Mouse (Mus musculus) midbrain, postnatal 0 days (tissue): ENCODE data around the gene Jam3. TPM values are rescaled to one million over a fixed set of nuclear protein-coding genes. Genes with fewer than 3 reads are reported as not detected.

Source experiments
- ATAC-seq: fragments of 200-750 bp; cut with Nextera tagmentation; 2 replicates; pipeline ENCODE4 v1.8.0; 2017; ENCODE audit warnings: moderate number of reproducible peaks, mild to moderate bottlenecking, moderate TSS enrichment, moderate library complexity; ENCODE audit not compliant: low FRiP score
- DNase-seq: peaks from one replicate; pipeline ENCODE4 v3.0.0-alpha.2; 2015; ENCODE audit warnings: low spot score
- H3K27ac ChIP-seq: fragments of 300-500 bp; sonication (generic); 2 replicates; pipeline ENCODE4 v1.5.1; 2014; ENCODE audit warnings: low read depth, mild to moderate bottlenecking, low read length, mixed read lengths
- H3K27me3 ChIP-seq: fragments of 300-500 bp; sonication (generic); 2 replicates; pipeline ENCODE4 v1.6.1; 2014; ENCODE audit warnings: low read length, control low read depth, mixed read lengths; ENCODE audit not compliant: insufficient read depth
- H3K36me3 ChIP-seq: fragments of 300-500 bp; sonication (generic); 2 replicates; pipeline ENCODE4 v1.6.1; 2014; ENCODE audit warnings: low read length, control low read depth, mixed read lengths; ENCODE audit not compliant: insufficient read depth
- H3K4me1 ChIP-seq: fragments of 300-500 bp; sonication (generic); 2 replicates; pipeline ENCODE4 v1.6.1; 2014; ENCODE audit warnings: mild to moderate bottlenecking, control low read depth, antibody characterized with exemption, low read length, mixed read lengths; ENCODE audit not compliant: insufficient read depth
- H3K4me2 ChIP-seq: fragments of 300-500 bp; sonication (generic); 2 replicates; pipeline ENCODE4 v1.6.1; 2014; ENCODE audit warnings: low read depth, mild to moderate bottlenecking, low read length, mixed read lengths; ENCODE audit not compliant: poor library complexity, severe bottlenecking
- H3K4me3 ChIP-seq: fragments of 300-500 bp; sonication (generic); 2 replicates; pipeline ENCODE4 v1.5.1; 2014; ENCODE audit warnings: low read depth, mild to moderate bottlenecking, low read length, moderate library complexity
- H3K9ac ChIP-seq: fragments of 300-500 bp; sonication (generic); replicated peaks from 2 replicates; pipeline ENCODE4 v1.6.1; 2014; ENCODE audit warnings: mild to moderate bottlenecking, low read length, moderate library complexity, mixed read lengths; ENCODE audit not compliant: poor library complexity, severe bottlenecking
- H3K9me3 ChIP-seq: fragments of 300-500 bp; sonication (generic); 2 replicates; pipeline ENCODE4 v1.6.1; 2016; ENCODE audit warnings: low read length, control low read depth
- CTCF ChIP-seq: IDR thresholded peaks from 2 replicates; pipeline ENCODE4 v1.5.1; 2016; ENCODE audit warnings: antibody characterized with exemption, mild to moderate bottlenecking
- WGBS: fragments of 180-500 bp; shearing (Covaris S2); extraction: QIAGEN DNeasy Blood & Tissue Kit; methylation state at CpG from one replicate; pipeline ENCODE4 v1.1.7; 2014; 5-methylcytosine and 5-hydroxymethylcytosine counted together
- polyA plus RNA-seq: library from polyadenylated mRNA; unstranded; fragments of >200 nt; fragmentation: Nextera tagmentation; extraction: Ambion mirVana; gene quantifications from 2 replicates; pipeline ENCODE4 v1.2.1, GENCODE M21; 2015
- total RNA-seq: library from RNA; depleted of rRNA; stranded (reverse); fragments of >200 nt; gene quantifications from 2 replicates; pipeline ENCODE4 v1.2.3, GENCODE M21; 2014

Jam3 gene
- total and polyA plus RNA-seq, 2 experiments from 2014 or later: 20.6 to 29.2 TPM

DNA sequence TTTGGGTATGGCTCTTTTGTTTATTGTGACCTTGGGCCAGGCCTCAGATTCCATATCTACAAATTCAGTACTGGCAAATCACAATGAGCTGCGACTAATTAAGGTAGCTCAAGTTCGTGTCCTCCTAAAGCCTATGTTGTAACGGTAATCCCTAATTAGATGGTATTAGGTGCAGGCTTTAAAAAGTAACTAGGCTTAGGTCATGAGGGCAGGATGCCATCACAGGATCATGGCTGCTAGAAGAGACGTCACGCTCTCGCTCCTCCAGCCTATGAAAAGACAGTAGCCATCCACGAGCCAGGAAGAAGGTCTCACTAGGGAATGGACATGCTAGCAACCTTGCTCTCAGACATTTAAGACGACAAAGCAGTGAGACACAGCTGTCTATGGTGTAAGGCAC, 7.3 kb downstream of the Jam3 start:
- Histone ChIP-seq H3K36me3 (no peaks in the 10 kb centered on the region), H3K9ac (no peak overlapping the region), H3K4me2 (no peak overlapping the region), H3K4me1 (peaks cover 5% of the 10 kb centered on the region; the same call in 1 of the 2 replicates), H3K27me3 (no peaks in the 10 kb centered on the region), H3K9me3 (no peaks in the 10 kb centered on the region), H3K4me3 (no peak overlapping the region), H3K27ac (no peak overlapping the region)
- no peak for ATAC-seq
- TF ChIP-seq CTCF: no peak
- 78% methylated on average over 8 of the region's 8 CpGs for WGBS
- DNase-seq: no peak

DNA sequence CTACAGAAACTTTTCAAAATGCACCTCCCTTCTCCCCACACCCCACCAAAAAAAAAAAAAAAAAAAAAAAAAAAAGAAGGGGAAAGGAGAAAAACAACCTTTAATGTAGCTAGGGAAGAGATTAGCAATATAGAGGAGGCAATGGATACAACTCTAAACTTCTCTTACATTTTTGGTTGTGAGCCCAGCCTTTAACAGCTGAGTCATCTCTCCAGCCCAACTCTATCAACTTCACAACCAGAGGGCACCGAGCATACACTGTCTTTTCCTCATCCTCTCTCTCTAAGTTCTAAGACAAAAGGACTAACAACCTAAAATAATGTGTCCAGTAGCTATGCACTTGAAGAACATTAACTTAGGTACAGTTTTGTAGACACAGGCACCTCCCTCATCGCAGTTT, 8.4 kb downstream of the Jam3 start:
- Histone ChIP-seq H3K27ac (no peak overlapping the region), H3K4me2 (no peak overlapping the region), H3K9me3 (no peaks in the 10 kb centered on the region), H3K36me3 (peaks cover 2% of the 10 kb centered on the region; the same call in 1 of the 2 replicates), H3K4me3 (no peak overlapping the region), H3K4me1 (peaks cover 5% of the 10 kb centered on the region; the same call in 1 of the 2 replicates), H3K9ac (no peak overlapping the region), H3K27me3 (no peaks in the 10 kb centered on the region)
- WGBS: 96% methylated on average over 2 of the region's 2 CpGs
- no peak for TF ChIP-seq CTCF
- ATAC-seq (no peak), DNase-seq (no peak)

DNA sequence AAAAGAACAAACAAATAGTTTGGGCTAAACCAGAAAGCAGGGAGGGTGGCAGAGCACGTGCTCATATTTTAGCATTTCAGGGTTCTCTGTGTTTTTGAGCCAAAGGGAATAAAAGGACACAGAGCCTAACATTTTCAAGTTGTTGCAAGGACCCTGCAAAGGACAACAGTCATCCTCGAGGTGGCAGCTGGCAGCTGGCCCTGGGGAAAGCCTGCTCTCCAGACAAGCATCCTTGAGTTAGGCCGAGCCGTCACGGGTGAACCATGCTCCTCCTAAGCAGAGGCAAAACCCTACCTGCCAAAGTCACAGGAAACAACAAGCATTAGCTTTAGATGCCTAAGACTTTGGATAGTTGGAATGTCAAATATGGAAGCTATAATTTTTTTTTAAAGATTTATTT, 10.2 kb downstream of the Jam3 start:
- ATAC-seq: no peak
- WGBS: 77% methylated on average over 5 of the region's 5 CpGs

DNA sequence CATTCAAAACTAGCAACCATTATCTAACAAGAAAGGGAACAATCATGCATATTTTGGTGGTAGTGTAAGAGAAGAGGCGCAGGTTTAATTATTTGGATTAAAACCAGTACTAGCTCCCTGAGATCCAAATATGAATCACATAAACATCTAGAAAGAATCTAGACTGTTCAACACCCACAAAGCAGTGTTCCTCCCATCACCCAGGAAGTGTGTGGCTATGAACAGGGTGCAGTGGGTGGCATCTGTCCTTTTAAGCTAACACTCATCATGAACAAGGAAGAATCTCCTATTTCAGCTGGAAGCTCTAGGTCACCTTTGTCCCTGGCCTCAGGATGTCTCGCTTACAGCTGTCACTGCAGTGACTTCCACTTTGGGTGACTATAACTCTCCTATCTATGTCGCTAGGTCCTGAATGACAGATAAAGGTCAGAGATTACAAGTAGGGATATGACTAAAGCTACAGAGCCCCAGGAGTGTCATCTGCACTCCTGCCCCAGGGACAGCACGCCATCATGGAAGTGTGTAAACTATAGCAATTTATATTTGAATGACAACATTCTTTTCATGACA, 10.9 kb downstream of the Jam3 start:
- ATAC-seq: no peak
- no peak for DNase-seq
- Histone ChIP-seq H3K4me3 (no peak overlapping the region), H3K36me3 (peaks cover 11% of the 10 kb centered on the region; the same call in 1 of the 2 replicates), H3K27ac (no peak overlapping the region), H3K4me2 (no peak overlapping the region), H3K9me3 (no peaks in the 10 kb centered on the region), H3K9ac (no peak overlapping the region), H3K27me3 (no peaks in the 10 kb centered on the region), H3K4me1 (no peaks in the 10 kb centered on the region; the same call in 1 of the 2 replicates)
- no peak for TF ChIP-seq CTCF
- 93% methylated on average over 4 of the region's 4 CpGs for WGBS

More for the DNA sequence above, 10.2 kb downstream of the Jam3 start:
- Histone ChIP-seq H3K4me1 (peaks cover 1% of the 10 kb centered on the region; the same call in 1 of the 2 replicates), H3K4me2 (no peak overlapping the region), H3K36me3 (peaks cover 11% of the 10 kb centered on the region; the same call in 1 of the 2 replicates), H3K9ac (no peak overlapping the region), H3K4me3 (no peak overlapping the region), H3K27me3 (no peaks in the 10 kb centered on the region), H3K27ac (no peak overlapping the region), H3K9me3 (no peaks in the 10 kb centered on the region)
- TF ChIP-seq CTCF: no peak
- DNase-seq: no peak

DNA sequence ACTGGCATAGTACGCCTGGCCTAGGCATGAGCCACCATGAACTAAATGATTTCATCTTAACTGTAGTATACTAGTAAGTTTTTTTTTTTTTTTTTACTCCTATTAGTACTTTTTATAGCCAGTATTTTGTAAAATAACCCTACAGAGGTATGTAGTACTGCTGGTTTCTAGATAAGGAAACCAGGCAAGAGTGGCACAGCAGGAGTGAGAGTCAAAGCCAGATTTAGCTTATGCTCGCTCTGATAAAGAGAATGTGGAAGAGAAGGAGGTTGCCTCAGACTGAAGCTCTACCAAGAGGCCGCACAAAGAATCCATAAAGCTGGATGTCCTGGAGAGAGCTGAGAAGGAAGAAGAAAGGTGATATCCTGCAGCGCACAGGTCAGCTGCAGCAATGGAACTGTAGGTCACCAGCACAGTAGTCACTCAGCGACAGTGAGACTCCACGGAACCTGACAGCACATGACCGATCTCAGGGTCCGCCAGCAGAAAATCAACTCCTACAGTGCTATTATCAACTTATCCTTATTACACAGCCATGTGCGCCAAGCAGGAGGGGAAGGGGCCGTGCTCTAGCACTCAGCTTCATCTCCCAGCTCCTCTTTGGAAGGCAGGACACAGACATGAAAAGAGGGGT, 14.7 kb downstream of the Jam3 start:
- Histone ChIP-seq H3K36me3 (peaks cover 11% of the 10 kb centered on the region; the same call in 1 of the 2 replicates), H3K4me2 (no peak overlapping the region), H3K27me3 (no peaks in the 10 kb centered on the region), H3K27ac (no peak overlapping the region), H3K9ac (no peak overlapping the region), H3K9me3 (no peaks in the 10 kb centered on the region), H3K4me1 (no peaks in the 10 kb centered on the region), H3K4me3 (no peak overlapping the region)
- no peak for ATAC-seq
- no peak for TF ChIP-seq CTCF
- 91% methylated on average over 10 of the region's 10 CpGs for WGBS
- DNase-seq: no peak

DNA sequence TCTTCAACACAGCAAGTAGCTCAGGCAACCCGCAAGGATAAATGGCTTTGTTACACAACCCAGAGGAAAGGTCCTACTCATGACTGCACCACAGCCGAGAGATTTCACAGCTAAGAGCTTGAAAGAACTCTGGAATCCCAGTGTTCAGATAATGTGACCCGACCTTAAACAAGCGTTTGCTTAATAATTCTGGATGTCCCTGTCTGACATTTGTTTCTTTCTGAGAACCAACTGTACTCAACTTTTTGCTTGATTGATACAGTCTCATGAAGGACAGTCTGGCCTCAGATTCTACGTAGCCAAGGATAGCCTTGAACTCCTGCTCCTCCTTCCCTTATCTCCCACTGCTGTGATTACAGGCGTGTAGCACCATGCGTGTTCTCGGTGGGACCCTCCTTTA, 18.6 kb downstream of the Jam3 start:
- Histone ChIP-seq H3K27me3 (no peaks in the 10 kb centered on the region), H3K4me3 (no peak overlapping the region), H3K36me3 (0 out of 2 replicates have a peak, but pooled peaks cover 8% of the 10 kb centered on the region), H3K27ac (no peak overlapping the region), H3K4me2 (no peak overlapping the region), H3K4me1 (no peaks in the 10 kb centered on the region), H3K9ac (no peak overlapping the region), H3K9me3 (no peaks in the 10 kb centered on the region)
- no peak for DNase-seq
- TF ChIP-seq CTCF: no peak
- no peak for ATAC-seq
- WGBS: 79% methylated on average over 8 of the region's 8 CpGs
